Mouse (Mus musculus): ENCODE results near the gene Rasgrf1.

DNA sequence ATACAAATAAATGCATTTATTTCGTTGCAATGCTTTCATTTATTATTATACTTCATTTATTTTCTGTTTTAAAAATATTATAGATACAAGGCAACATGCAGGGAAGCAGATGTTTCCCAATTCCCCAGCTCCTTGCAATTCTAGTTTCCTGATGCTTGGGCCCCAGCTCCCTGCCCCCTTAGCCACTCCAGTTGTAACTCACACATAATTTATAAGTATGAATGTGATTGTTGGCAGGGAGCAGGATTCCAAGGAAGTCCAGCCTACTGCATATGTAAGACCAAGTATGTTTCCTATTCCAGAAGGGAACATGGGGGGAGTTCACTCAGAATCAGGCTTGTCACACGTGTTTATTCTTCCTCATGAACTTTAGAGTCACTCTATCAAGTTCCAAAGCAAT is 102.1 kb downstream of the Rasgrf1 start:
- TF ChIP-seq CTCF (IDR thresholded peaks at IDR 0.05; ENCODE audit: borderline replicate concordance, insufficient read depth, low read depth, low read length) (no peak), POLR2A (IDR thresholded peaks at IDR 0.05; ENCODE audit: borderline replicate concordance, insufficient read depth, low read length) (no peak)

All from cerebellum, adult 2 months (tissue).